Mouse (Mus musculus): ENCODE data around the gene Leo1.

Gene Leo1

DNA sequence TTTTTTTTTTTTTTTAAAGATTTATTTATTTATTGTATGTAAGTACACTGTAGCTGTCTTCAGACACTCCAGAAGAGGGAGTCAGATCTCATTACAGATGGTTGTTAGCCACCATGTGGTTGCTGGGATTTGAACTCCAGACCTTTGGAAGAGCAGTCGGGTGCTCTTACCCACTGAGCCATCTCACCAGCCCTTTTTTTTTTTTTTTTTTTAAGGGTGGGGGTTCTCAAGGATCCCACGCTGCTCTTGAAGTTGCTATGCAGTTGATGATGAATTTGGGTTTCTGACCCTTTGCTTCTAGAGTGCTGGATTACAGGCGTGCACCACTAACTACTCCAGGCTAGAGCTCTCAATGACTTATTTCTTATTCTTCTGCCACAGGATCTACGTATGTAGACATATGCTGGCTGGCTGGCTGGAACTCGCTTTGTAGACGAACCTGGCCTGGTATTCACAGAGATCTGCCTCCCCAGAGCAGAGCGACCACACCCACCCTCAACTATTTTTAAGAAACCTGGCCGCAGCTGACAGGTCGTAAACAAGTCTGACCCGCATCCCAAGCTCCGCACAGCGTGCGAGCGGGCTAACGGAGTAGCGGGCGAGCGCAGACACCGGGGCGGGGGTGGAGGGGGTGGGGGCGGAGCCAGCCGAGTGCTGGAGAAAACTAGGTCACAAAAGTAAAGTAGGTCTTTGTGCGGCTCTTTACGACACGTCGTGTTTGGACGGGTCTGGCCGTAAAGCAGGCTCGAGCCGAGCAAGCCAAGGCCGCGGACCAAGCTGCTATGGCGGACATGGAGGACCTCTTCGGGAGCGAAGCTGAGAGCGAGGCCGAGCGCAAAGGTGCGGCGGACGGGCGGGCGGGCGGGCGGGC is at the start of gene Leo1:
Gene Leo1 (plus strand): TSS at position 729 of the 871 bp plus-strand sequence.
- DNase-seq (ENCODE audit: low read depth, low spot score) = peak; percentile 95

DNA sequence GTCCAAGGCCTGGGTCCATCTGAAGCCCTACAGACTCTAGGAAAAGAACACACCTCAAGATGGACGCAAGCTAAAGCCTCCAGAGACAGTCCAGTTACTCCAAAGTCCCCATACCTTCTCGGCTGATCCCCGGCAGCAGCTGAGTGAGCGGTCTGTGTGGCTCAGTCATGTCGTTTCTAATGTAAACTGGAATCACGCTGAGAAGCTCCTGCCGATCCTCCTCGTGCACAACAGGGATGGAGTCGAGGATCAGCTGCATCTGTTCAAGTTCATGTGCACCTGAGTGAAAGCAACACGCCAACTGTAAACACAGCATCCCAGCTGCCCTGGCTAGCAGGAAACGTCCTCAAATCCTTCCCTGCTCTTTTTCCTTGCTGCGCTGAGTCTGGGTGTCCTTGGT is 48.1 kb upstream of the Leo1 start:
- DNase-seq (ENCODE audit: low read depth, low spot score) = no peak

DNA sequence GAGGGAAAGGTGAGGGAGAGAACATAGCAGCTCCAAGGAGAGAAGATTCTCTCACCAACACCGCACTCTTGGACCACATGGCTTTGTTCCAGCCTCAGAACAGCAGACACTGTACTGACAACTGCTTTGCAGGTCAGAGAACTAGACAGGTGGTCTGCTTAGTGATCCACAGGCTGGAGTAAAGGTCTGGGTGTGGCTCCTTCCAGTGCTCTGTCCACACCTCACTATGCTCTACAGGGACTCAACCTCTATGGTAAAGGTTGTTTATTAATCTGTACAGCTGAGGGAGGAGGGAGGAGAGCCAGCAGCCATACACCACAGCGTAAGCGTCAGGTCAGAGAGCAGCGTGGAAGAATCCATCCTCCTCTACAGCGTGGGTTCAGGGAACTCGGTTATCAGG is 45.4 kb upstream of the Leo1 start:
- DNase-seq (ENCODE audit: low read depth, low spot score) = no peak

DNA sequence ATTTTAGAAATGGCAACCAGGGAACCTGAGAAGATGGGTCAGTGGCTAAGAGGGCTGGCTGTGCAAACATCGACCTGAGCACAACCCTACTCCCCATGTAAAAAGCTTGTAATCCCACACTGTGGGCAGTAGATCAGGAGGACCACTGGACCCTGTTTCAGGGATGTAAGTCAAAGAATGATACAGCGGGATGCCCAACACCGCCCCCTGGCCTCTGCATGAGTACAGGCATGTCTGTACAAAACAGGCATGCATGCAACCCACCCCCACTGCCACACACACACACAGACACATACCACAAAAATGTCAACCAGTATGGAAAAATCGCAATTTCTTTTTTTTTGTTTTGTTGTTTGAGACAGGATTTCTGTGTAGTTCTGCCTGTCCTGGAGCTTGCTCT is 42.3 kb upstream of the Leo1 start:
- no peak for DNase-seq (ENCODE audit: low read depth, low spot score)

DNA sequence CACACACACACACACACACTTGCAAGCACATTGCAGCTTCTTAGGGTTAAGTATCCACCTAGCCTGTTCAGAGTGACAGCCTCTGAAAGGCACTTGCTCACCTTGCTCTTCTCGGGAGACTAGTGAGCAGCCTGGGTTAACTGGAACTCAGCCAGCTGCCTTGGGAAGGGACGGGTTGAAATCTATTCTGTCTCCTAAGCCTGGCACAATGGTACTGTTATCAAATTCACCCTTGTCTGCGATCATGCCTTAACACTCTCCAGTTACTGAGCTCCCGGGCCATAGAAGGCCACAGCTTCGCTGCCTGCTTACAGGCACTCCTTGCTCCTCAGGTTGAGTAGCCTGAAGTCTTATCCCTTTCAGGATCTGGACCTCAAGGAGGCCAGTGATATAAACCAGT is 40.7 kb upstream of the Leo1 start:
- no peak for DNase-seq (ENCODE audit: low read depth, low spot score)

DNA sequence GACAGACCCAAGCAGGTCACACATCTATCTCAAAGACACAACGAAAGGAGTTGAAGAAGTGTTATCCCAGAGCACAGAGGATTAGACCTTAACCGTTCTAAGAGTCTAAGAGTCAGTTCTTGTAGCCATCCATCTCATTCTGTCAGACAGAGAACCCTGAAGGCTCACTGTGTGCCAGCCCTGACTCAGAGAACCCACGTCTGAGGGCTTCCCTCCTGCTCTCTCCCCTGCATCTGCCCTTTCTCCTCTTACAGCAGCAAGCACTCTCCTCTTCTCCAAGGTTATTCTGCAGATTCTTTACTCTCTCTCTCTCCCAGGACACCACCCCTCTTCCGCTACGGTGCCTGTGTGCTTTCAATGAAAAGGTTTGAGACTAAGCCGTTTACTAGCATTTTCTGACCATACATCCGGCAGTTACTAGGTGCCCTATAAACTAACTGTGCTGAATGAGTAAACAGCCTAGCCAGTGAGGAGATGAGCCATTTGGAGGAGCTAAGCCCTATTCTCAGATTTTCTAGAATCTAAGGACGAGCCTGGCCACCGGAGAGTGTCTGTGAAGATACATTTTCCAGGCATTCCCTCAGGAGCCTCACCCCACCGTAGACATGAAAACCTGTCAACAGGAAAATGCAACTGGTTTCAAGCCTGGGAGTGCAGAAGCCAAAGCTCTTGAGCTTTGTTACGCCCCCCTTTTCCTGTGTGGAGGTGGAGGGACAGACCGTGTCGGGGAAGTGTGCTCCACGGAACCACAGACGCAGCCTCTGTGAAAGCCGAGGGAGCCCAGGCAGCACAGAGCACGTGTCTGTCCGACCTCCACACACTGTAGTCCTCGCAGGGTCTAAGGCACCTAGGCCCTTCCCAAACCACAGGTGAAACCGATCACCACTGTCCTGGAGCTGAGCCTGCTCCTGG is 39.5 kb upstream of the Leo1 start:
- DNase-seq (ENCODE audit: low read depth, low spot score) = no peak

DNA sequence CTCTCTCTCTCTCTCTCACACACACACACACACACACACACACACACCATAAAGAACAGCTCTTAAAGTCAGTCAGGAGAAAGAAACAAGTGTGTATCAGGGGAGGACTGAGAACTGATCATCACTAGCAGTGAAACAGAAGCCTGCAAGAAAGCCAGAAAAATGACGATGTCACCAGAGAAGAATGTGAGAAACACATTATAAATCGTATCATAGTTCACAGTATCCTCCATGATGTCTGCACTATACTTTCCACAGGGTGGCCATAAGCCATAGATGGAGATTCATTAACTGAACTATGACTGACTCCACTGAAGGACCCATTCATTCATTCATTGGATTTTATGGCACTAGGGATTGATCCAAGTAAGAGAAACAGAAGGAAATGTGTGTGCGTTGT is 37.8 kb upstream of the Leo1 start:
- DNase-seq (ENCODE audit: low read depth, low spot score) = no peak

DNA sequence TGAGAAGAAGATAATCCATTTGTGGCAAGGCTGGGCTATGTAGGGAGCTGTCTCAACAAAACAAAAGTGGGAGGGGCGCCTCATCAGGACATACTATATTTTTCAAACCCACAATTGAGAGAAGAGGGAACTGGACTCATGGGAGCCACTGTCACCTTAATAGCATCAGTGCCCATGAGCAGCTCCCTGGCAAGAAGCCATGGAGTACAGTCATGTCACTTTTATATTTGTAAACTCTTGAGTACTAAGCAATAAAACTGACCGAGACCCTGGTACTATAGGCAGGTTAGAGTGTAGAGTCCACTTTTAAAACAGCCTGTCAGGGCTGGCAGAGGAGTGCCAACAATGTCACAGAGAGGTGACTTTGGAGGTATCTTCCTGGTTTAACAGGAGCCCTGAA is 35.2 kb upstream of the Leo1 start:
- DNase-seq (ENCODE audit: low read depth, low spot score) = no peak

DNA sequence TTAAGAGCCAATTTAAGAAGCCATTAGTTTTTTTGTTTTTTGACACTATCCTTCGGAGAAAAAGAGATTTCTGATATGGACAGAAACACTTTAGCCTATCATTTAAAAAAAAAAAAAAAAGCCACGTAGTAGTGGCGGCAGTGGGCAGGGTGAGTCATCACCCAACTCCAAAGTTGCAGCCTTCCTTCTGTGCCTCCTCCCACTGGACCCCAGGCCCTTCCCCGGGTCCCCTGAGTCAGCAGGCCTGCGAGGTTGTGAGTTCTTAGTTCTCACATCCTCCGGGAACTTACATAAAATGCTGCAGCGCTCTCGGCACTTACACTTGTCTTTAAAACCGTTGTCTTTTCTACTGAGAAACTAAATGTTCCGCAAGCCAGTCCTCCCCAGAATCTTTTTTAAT is 33.5 kb upstream of the Leo1 start:
- DNase-seq (ENCODE audit: low read depth, low spot score) = peak; percentile 35

DNA sequence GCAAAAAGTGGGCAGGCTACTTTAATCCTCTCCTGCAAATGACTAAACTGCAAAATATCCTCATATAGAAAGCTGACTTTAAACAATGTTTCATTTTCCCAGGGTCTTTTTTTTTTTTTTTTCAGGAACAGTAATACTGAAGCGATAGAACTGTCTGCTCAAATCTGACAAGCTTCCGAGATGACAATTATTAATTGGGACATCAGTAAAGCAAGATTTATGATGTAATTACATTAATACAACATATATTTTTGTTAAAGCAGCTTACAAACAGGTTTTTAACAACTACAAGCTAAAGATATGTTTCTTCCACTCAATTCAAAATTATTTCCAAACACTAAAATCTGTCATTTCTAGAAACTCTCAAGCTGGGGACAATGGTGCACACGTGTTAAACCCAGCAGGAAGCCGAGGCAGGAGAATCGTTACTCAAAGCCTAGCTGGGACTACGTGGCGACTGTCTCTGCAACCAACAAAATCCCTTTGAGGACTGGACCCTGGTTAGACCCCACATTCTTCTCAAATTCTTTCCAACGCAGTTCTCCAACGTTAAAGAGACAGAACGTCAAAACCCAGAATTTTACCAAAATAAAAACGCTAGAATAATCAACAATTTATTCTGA is 33.0 kb upstream of the Leo1 start:
- no peak for DNase-seq (ENCODE audit: low read depth, low spot score)

DNA sequence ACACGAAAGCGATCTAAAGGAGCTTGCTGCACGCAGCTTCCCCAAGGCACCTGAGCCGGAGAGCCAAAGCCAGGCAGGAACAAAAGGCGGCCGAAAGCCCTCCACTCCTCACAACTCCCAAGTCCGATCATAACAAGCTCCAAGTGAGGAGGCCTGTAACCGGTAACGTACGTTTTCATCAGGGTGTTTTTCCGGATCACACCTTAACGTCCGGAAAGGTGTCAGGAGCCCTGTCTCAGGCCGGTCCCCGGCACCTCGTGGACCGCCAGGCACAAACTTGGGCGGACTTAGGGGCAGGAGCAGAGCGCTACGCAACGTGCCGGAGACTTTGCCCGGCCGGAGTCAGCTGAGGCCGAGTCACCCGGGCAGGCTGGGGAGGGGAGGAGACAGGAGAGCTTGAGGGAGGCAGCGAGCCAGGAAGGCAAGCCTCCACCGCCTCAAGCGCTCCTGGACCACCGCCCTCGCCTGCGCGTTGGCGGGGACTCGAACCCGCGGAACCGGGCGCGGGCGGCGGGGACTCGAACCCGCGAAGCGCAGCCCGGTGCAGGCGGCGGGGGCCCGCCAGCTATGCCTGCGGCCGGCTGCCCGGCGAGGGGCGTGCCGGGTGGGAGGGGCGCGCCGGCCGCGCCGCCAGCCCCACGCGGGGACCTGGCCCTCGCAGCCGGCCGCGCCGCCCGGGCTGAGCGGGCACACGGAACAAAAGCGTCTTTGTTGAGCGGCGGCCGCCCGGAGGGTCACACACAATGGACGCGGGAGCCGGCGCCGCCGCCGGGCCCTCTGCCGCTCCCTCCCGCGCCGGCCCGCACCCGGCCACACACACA is 32.1 kb upstream of the Leo1 start:
- DNase-seq (ENCODE audit: low read depth, low spot score) = peak; percentile 82

DNA sequence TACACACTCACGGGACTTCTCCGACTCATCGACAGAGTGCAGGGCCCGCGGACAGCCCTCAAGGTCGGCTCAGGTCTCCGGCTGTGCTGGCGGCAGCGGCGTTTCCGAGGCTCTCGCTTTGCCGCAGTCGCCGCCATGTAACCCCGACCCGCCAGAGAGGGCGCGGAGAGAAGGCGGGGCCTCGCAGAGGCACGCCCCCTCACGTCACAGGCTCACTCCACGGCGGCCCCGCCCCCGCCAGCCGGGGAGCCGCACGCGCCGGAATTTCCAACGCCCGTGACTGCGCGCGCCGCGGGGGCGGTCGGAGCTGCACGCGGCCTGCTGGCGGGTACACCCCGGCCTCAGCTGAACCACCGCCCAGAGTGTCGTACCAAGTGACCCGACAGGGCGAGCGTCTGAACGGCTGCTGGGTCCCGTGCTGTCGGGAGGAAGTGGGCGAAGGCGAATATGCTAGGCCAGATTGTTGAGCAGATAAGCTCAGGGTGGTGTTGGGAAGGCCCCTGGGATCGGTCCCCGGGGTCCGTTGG is 31.4 kb upstream of the Leo1 start, which contains the start of gene Mapk6:
Gene Mapk6 (minus strand): TSS at position 154 of the 527 bp plus-strand sequence.
- DNase-seq (ENCODE audit: low read depth, low spot score) = peak; percentile 97

DNA sequence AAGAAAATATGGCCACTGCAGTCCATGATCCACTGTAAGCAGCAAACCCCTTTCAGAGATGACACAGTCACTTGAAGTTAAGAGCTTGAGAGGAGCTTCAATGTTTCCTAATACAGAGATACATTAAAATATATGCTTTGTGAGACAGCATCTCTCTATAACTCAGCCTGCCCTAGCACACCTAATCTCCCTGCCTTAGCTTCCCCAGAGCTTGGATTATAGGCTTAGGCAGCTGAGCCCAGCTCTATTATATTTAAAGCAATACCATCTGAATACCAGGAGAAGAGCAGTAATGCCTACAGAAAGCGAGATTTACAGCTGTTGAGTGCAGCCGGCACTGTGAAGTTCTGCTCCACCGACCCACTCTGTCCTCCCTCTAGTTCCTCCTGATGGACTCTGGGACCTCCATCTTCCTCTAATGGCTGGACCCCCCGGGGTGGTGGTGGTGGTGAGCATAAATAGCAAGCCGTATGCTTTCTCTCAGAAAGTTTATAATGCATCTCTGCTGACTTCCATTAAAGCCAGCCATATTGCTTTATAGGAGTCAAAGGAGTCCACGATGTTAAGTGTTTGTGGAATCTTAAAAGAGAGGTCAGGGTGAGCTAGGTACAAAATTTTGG is 30.3 kb upstream of the Leo1 start:
- peak; percentile 64 for DNase-seq (ENCODE audit: low read depth, low spot score)

DNA sequence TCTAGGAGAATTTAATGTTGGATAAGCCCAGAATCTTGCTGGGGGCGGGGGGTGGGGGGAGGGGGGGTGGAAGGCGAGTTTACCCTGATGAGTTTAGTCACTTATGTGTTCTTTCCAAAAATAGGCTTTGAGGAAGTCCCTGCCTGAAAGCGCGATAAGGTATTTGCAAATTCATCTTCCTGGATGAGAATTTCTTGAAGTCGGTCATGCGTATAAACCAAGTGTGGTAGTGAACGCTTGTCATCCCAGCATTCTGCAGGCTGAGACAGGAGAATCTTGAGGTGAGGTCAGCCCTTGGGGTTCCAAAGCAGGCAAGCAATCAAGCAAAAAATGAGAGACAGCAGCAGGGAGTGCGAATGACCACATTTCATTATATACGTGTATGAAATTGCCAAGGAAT is 29.7 kb upstream of the Leo1 start:
- DNase-seq (ENCODE audit: low read depth, low spot score) = peak; percentile 26

DNA sequence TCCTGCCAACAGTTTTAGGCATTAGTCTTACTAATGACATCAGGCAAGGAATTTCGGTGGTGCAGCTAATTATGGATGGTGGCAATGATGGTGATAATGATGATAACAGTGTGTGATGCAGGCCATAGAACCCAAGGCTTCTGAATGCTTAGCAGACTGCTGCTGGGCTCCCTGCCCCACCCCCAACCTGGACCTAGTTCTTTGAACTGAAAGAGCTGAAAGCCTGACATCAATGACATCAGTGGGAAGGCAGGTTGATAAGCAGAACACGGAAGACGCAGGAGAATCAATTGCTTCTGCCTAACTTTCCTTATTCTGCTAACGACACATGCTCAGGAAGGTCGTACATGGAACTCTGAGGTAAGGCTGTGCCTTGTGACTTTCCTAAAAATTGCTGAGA is 28.1 kb upstream of the Leo1 start:
- DNase-seq (ENCODE audit: low read depth, low spot score) = no peak

DNA sequence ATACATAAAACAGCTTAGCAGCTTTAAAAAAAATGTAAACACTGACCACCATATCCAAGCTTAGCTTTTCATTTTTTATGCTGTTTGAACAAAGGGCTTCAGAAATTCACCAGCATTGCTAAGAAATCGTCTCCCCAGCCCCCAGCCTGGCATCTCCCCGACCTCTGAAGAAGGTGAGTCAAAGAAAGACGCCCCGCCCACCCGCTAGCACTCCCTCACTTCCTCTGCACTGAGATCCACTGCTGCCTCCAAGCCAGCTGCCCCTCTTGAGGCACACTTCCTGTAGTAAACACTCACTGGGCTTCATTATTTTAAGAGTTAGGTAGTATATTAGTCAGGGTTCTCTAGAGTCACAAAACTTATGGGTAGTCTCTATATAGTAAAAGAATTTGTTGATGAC is 27.1 kb upstream of the Leo1 start:
- peak; percentile 76 for DNase-seq (ENCODE audit: low read depth, low spot score)

DNA sequence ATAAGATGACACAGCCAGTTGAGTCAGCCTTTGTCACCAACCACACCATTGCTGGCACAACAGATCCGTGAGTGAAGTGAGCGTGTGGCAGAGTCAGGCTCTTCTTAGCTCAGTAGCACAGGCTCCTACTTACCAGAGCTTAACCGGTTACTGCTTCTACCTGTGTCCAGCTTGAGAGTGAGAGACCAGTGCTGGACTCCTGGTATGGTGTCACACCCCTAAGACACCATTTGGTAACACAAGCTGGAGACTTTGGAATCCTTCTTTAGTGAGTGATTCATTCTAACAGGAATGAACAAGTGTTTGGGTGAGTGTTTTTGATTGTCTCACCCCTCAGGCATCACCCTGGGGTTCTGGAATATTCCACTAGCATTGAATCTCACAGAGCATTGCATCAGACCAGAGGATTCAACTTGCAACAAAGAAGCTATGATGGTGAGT is 19.1 kb upstream of the Leo1 start:
- DNase-seq (ENCODE audit: low read depth, low spot score) = no peak

DNA sequence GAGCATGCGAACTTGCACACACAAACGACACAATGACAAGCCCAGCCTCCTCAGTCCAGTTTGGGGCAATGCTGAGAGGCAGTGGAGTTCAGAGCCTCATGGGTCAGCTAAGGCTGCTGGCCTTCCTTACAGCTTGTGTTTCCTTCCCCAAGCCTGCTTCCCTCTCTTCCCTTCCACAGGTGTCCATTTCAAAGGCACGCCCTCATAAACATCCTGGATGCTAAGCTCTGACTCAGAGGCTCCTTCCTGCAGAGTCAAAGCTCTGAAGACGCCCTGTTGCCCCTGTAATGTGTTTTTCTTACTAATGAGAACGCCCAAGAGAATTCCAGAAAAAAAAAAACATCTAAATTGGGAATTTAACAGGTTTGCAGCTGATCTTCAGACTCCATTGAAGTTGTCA is 17.6 kb upstream of the Leo1 start:
- no peak for DNase-seq (ENCODE audit: low read depth, low spot score)

DNA sequence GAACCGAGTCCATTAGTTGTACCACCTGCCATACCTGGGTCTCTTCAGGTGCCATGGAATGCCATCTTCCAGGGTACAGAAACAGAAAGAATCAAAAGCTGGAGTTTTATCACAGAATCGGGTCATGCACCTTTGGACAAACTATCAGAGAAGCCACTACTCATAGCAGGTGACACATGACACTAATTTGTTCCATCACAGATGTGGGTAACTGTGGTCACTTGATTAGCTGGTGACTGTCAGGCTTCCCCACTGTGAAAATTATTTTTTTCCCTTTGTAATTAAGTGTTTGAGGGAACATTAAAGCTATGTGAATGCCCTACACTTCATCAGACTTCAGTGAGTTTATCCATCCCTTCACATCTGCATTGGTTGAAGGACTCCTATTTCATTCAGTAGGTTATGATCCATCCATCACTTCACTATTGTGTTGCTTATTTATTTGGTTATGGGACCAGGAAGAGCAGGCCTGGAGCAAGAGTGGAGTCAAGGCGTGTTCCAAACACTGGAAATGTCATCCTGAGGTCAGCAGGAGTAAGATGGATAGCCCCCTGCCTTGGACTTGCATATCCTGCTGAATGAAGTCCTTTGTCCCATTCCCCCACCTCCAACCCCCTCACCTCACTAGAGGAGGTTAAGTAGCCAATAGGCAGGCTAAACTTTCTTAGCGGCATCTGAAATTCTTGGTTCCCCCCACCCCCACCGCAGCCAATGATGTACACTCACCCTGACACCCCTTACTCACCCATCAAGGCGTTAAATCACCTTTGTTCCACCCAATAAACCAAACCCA is 16.8 kb upstream of the Leo1 start:
- no peak for DNase-seq (ENCODE audit: low read depth, low spot score)

All from A20 (cell line).